Mouse (Mus musculus): Measurements from ENCODE around the gene Ergic2.

GRCm38 (mm10) chr6:148259979-148260728, 48.0 kb upstream of the Ergic2 start:
- TF ChIP-seq CTCF (IDR thresholded peaks at IDR 0.05; ENCODE audit: extremely low read depth, insufficient read length, insufficient replicate concordance, low read depth, low read length) (no peak), POLR2A (IDR thresholded peaks at IDR 0.05; ENCODE audit: low read depth, low read length) (no peak)

All from small intestine, adult 2 months (tissue).